Mouse (Mus musculus): ENCODE data around the gene Gucy1b2. TPM values are rescaled to one million over a fixed set of nuclear protein-coding genes. Genes with fewer than 3 reads are reported as not detected.

Gucy1b2 gene
- polyA plus RNA-seq, 1 experiment from 2014 or later: 0.66 TPM

GRCm38 (mm10) chr14:62425277-62425691 lies 30.8 kb downstream of the Gucy1b2 start:
- WGBS: 85% methylated on average over 2 of the region's 2 CpGs
- H3K9ac ChIP-seq (ENCODE audit: low read depth, low read length): no peak overlapping the region
- H3K4me2 ChIP-seq (ENCODE audit: low read length): no peak overlapping the region
- H3K36me3 ChIP-seq (ENCODE audit: control insufficient read depth, insufficient read depth, low read length): no peaks in the 10 kb centered on the region
- no peak overlapping the region for H3K27ac ChIP-seq (ENCODE audit: low read depth, low read length)
- H3K27me3 ChIP-seq (replicated peaks; ENCODE audit: control insufficient read depth, insufficient read depth, low read length): no peaks in the 10 kb centered on the region
- ATAC-seq: no peak
- H3K9me3 ChIP-seq (ENCODE audit: control insufficient read depth, low read length): no peaks in the 10 kb centered on the region
- no peak overlapping the region for H3K4me3 ChIP-seq (ENCODE audit: low read length)
- no peaks in the 10 kb centered on the region for H3K4me1 ChIP-seq (ENCODE audit: control insufficient read depth, insufficient read depth, low read depth, low read length)

- Histone ChIP-seq H3K4me3 (ENCODE audit: low read length) (no peak overlapping the region), H3K36me3 (ENCODE audit: control insufficient read depth, insufficient read depth, low read length) (no peaks in the 10 kb centered on the region), H3K4me2 (ENCODE audit: low read length) (no peak overlapping the region), H3K4me1 (ENCODE audit: control insufficient read depth, insufficient read depth, low read depth, low read length) (no peaks in the 10 kb centered on the region; the same call in 1 of the 2 replicates), H3K9me3 (ENCODE audit: control insufficient read depth, low read length) (no peaks in the 10 kb centered on the region), H3K9ac (ENCODE audit: low read depth, low read length) (no peak overlapping the region), H3K27ac (ENCODE audit: low read depth, low read length) (no peak overlapping the region), H3K27me3 (replicated peaks; ENCODE audit: control insufficient read depth, insufficient read depth, low read length) (no peaks in the 10 kb centered on the region)
- ATAC-seq: no peak
- WGBS: 43% methylated on average over 4 of the region's 4 CpGs
Observed at GRCm38 (mm10) chr14:62422265-62422664, 33.8 kb downstream of the Gucy1b2 start.

- no peak overlapping the region for H3K4me2 ChIP-seq (ENCODE audit: low read length)
- WGBS: 73% methylated on average over 3 of the region's 3 CpGs
- H3K9me3 ChIP-seq (ENCODE audit: control insufficient read depth, low read length): no peaks in the 10 kb centered on the region
- no peak overlapping the region for H3K4me3 ChIP-seq (ENCODE audit: low read length)
- peak overlapping the region; percentile 69; the same call in 1 of the 2 replicates for H3K27ac ChIP-seq (ENCODE audit: low read depth, low read length)
- no peak overlapping the region for H3K9ac ChIP-seq (ENCODE audit: low read depth, low read length)
- no peaks in the 10 kb centered on the region for H3K36me3 ChIP-seq (ENCODE audit: control insufficient read depth, insufficient read depth, low read length)
- no peak for ATAC-seq
- no peaks in the 10 kb centered on the region for H3K27me3 ChIP-seq (replicated peaks; ENCODE audit: control insufficient read depth, insufficient read depth, low read length)
- H3K4me1 ChIP-seq (ENCODE audit: control insufficient read depth, insufficient read depth, low read depth, low read length): peaks cover 6% of the 10 kb centered on the region
Observed at GRCm38 (mm10) chr14:62417501-62417900, 38.6 kb downstream of the Gucy1b2 start.

- peaks cover 5% of the 10 kb centered on the region; the same call in 1 of the 2 replicates for H3K9me3 ChIP-seq (ENCODE audit: control insufficient read depth, low read length)
Observed at GRCm38 (mm10) chr14:62416742-62417134, 39.4 kb downstream of the Gucy1b2 start.

GRCm38 (mm10) chr14:62416007-62416741 lies 39.9 kb downstream of the Gucy1b2 start:
- H3K9me3 ChIP-seq (ENCODE audit: control insufficient read depth, low read length): peaks cover 5% of the 10 kb centered on the region; the same call in 1 of the 2 replicates
- no peaks in the 10 kb centered on the region for H3K27me3 ChIP-seq (replicated peaks; ENCODE audit: control insufficient read depth, insufficient read depth, low read length)
- no peaks in the 10 kb centered on the region for H3K36me3 ChIP-seq (ENCODE audit: control insufficient read depth, insufficient read depth, low read length)
- H3K4me1 ChIP-seq (ENCODE audit: control insufficient read depth, insufficient read depth, low read depth, low read length): peaks cover 6% of the 10 kb centered on the region
- ATAC-seq: peak; percentile 94
- 20% methylated on average over 7 of the region's 7 CpGs for WGBS
- no peak overlapping the region for H3K4me3 ChIP-seq (ENCODE audit: low read length)
- H3K9ac ChIP-seq (ENCODE audit: low read depth, low read length): no peak overlapping the region
- H3K4me2 ChIP-seq (ENCODE audit: low read length): no peak overlapping the region
- H3K27ac ChIP-seq (ENCODE audit: low read depth, low read length): peak overlapping the region; percentile 69

More at GRCm38 (mm10) chr14:62416742-62417134, 39.4 kb downstream of the Gucy1b2 start:
- WGBS: 35% methylated on average over 1 of the region's 1 CpGs
- Histone ChIP-seq H3K27me3 (replicated peaks; ENCODE audit: control insufficient read depth, insufficient read depth, low read length) (no peaks in the 10 kb centered on the region), H3K4me2 (ENCODE audit: low read length) (no peak overlapping the region), H3K27ac (ENCODE audit: low read depth, low read length) (peak overlapping the region; percentile 69), H3K4me1 (ENCODE audit: control insufficient read depth, insufficient read depth, low read depth, low read length) (peaks cover 6% of the 10 kb centered on the region), H3K9ac (ENCODE audit: low read depth, low read length) (no peak overlapping the region), H3K4me3 (ENCODE audit: low read length) (no peak overlapping the region), H3K36me3 (ENCODE audit: control insufficient read depth, insufficient read depth, low read length) (no peaks in the 10 kb centered on the region)
- peak; percentile 84 for ATAC-seq

- Histone ChIP-seq H3K9me3 (ENCODE audit: control insufficient read depth, low read length) (no peaks in the 10 kb centered on the region), H3K27me3 (replicated peaks; ENCODE audit: control insufficient read depth, insufficient read depth, low read length) (no peaks in the 10 kb centered on the region), H3K36me3 (ENCODE audit: control insufficient read depth, insufficient read depth, low read length) (no peaks in the 10 kb centered on the region), H3K4me3 (ENCODE audit: low read length) (no peak overlapping the region), H3K27ac (ENCODE audit: low read depth, low read length) (no peak overlapping the region), H3K4me2 (ENCODE audit: low read length) (no peak overlapping the region), H3K9ac (ENCODE audit: low read depth, low read length) (no peak overlapping the region), H3K4me1 (ENCODE audit: control insufficient read depth, insufficient read depth, low read depth, low read length) (no peaks in the 10 kb centered on the region)
- WGBS: 84% methylated on average over 2 of the region's 2 CpGs
- no peak for ATAC-seq
Observed at GRCm38 (mm10) chr14:62395346-62395745, 60.7 kb downstream of the Gucy1b2 start.

GRCm38 (mm10) chr14:62392754-62393153 lies 63.3 kb downstream of the Gucy1b2 start:
- no peaks in the 10 kb centered on the region for H3K27me3 ChIP-seq (replicated peaks; ENCODE audit: control insufficient read depth, insufficient read depth, low read length)
- peaks cover 6% of the 10 kb centered on the region for H3K4me1 ChIP-seq (ENCODE audit: control insufficient read depth, insufficient read depth, low read depth, low read length)
- no peak overlapping the region for H3K27ac ChIP-seq (ENCODE audit: low read depth, low read length)
- H3K36me3 ChIP-seq (ENCODE audit: control insufficient read depth, insufficient read depth, low read length): no peaks in the 10 kb centered on the region
- ATAC-seq: no peak
- H3K4me2 ChIP-seq (ENCODE audit: low read length): no peak overlapping the region
- no peak overlapping the region for H3K4me3 ChIP-seq (ENCODE audit: low read length)
- no peak overlapping the region for H3K9ac ChIP-seq (ENCODE audit: low read depth, low read length)
- 66% methylated on average over 4 of the region's 4 CpGs for WGBS
- H3K9me3 ChIP-seq (ENCODE audit: control insufficient read depth, low read length): no peaks in the 10 kb centered on the region

GRCm38 (mm10) chr14:62389729-62390536 lies 66.2 kb downstream of the Gucy1b2 start:
- Histone ChIP-seq H3K9ac (ENCODE audit: low read depth, low read length) (no peak overlapping the region), H3K4me1 (ENCODE audit: control insufficient read depth, insufficient read depth, low read depth, low read length) (peaks cover 6% of the 10 kb centered on the region), H3K9me3 (ENCODE audit: control insufficient read depth, low read length) (no peaks in the 10 kb centered on the region), H3K27ac (ENCODE audit: low read depth, low read length) (peak overlapping the region; percentile 36; the same call in 1 of the 2 replicates), H3K36me3 (ENCODE audit: control insufficient read depth, insufficient read depth, low read length) (no peaks in the 10 kb centered on the region), H3K4me2 (ENCODE audit: low read length) (peak overlapping the region; percentile 7; the same call in 1 of the 2 replicates), H3K27me3 (replicated peaks; ENCODE audit: control insufficient read depth, insufficient read depth, low read length) (no peaks in the 10 kb centered on the region), H3K4me3 (ENCODE audit: low read length) (no peak overlapping the region)
- ATAC-seq: peak; percentile 76
- 55% methylated on average over 9 of the region's 9 CpGs for WGBS

All from hindbrain, embryonic 16.5 days (tissue).